Mouse (Mus musculus) embryonic facial prominence, embryonic 11.5 days (tissue): ENCODE results near the gene Galntl5. TPM values are rescaled to one million over a fixed set of nuclear protein-coding genes. Genes with fewer than 3 reads are reported as not detected.
"Not testable (repeated sequence)": the region's sequence is repeated elsewhere in the genome, so short reads cannot be mapped to it uniquely, and the experiment has no call there.

ENCODE experiments used
- ATAC-seq: fragments of 200-750 bp; cut with Nextera tagmentation; replicated peaks from 2 replicates; pipeline ENCODE4 v1.8.0; 2017; ENCODE audit warnings: low read depth; ENCODE audit not compliant: insufficient number of reproducible peaks, low FRiP score, low TSS enrichment
- DNase-seq: peaks from one replicate; pipeline ENCODE4 v3.0.0-alpha.2; 2015; ENCODE audit warnings: low spot score
- H3K27ac ChIP-seq: fragments of 300-500 bp; sonication (generic); replicated peaks from 2 replicates; pipeline ENCODE4 v1.5.1; 2014; ENCODE audit warnings: mild to moderate bottlenecking, low read depth, low read length, control low read depth
- H3K27me3 ChIP-seq: fragments of 300-500 bp; sonication (generic); 2 replicates; pipeline ENCODE4 v1.6.1; 2014; ENCODE audit warnings: mild to moderate bottlenecking, low read length, moderate library complexity, mixed read lengths; ENCODE audit not compliant: control insufficient read depth, insufficient read depth
- H3K36me3 ChIP-seq: fragments of 300-500 bp; sonication (generic); replicated peaks from 2 replicates; pipeline ENCODE4 v1.6.1; 2014; ENCODE audit warnings: low read depth, mild to moderate bottlenecking, low read length, moderate library complexity, mixed read lengths; ENCODE audit not compliant: control insufficient read depth, insufficient read depth
- H3K4me1 ChIP-seq: fragments of 300-500 bp; sonication (generic); 2 replicates; pipeline ENCODE4 v1.6.1; 2014; ENCODE audit warnings: low read length, mixed read lengths; ENCODE audit not compliant: control insufficient read depth, insufficient read depth
- H3K4me2 ChIP-seq: fragments of 300-500 bp; sonication (generic); 2 replicates; pipeline ENCODE4 v1.6.1; 2014; ENCODE audit warnings: low read depth, mild to moderate bottlenecking, control low read depth, low read length, moderate library complexity
- H3K4me3 ChIP-seq: fragments of 300-500 bp; sonication (generic); 2 replicates; pipeline ENCODE4 v1.5.1; 2014; ENCODE audit warnings: low read depth, low read length, control low read depth
- H3K9ac ChIP-seq: fragments of 300-500 bp; sonication (generic); replicated peaks from 2 replicates; pipeline ENCODE4 v1.6.1; 2014; ENCODE audit warnings: mild to moderate bottlenecking, control low read depth, low read length
- H3K9me3 ChIP-seq: fragments of 300-500 bp; sonication (generic); replicated peaks from 2 replicates; pipeline ENCODE4 v1.6.1; 2016; ENCODE audit warnings: mild to moderate bottlenecking, low read length, inconsistent platforms, mixed read lengths; ENCODE audit not compliant: control insufficient read depth
- WGBS: fragments of 180-500 bp; shearing (Covaris S2); extraction: QIAGEN DNeasy Blood & Tissue Kit; methylation state at CpG from one replicate; pipeline ENCODE4 v1.1.7; 2014; 5-methylcytosine and 5-hydroxymethylcytosine counted together
- polyA plus RNA-seq: library from polyadenylated mRNA; unstranded; fragments of >200 nt; fragmentation: Nextera tagmentation; extraction: Ambion mirVana; gene quantifications from 2 replicates; pipeline ENCODE4 v1.2.1, GENCODE M21; 2014

Galntl5 gene
- polyA plus RNA-seq, 1 experiment from 2014 or later: not detected

DNA sequence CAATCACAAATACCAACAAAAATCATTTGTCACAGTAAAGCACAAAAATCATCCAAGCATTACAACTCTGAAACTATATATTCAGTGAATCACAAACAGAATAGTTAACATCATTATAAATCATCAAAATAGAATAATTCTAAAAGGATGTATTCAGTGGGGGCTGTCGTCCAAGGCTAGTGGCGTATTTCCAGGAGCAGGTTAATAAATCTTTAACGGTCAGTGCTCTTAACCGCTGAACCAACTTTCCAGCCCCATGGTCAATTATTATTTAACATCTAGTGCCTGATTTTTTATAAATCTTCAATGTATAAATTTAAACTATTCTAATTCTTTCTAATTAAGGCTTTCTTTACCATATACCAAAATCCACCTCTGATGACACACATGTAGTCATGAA, 2.7 kb upstream of the Galntl5 start:
- not testable (repeated sequence) for H3K27ac ChIP-seq, ATAC-seq, H3K4me1 ChIP-seq, H3K4me3 ChIP-seq, H3K27me3 ChIP-seq, H3K9ac ChIP-seq, H3K9me3 ChIP-seq, H3K4me2 ChIP-seq, DNase-seq, H3K36me3 ChIP-seq
- 98% methylated on average over 4 of the region's 4 CpGs for WGBS

GRCm38 (mm10) chr5:25179284-25179683, 2.0 kb upstream of the Galntl5 start:
- H3K36me3 ChIP-seq: no peaks in the 10 kb centered on the region
- H3K9ac ChIP-seq: no peak overlapping the region
- H3K4me2 ChIP-seq: no peak overlapping the region
- no peaks in the 10 kb centered on the region; the same call in 1 of the 2 replicates for H3K9me3 ChIP-seq
- ATAC-seq (no peak), DNase-seq (no peak)
- 100% methylated on average over 4 of the region's 4 CpGs for WGBS
- H3K27me3 ChIP-seq: no peaks in the 10 kb centered on the region
- no peaks in the 10 kb centered on the region for H3K4me1 ChIP-seq
- H3K4me3 ChIP-seq: no peak overlapping the region
- H3K27ac ChIP-seq: no peak overlapping the region

DNA sequence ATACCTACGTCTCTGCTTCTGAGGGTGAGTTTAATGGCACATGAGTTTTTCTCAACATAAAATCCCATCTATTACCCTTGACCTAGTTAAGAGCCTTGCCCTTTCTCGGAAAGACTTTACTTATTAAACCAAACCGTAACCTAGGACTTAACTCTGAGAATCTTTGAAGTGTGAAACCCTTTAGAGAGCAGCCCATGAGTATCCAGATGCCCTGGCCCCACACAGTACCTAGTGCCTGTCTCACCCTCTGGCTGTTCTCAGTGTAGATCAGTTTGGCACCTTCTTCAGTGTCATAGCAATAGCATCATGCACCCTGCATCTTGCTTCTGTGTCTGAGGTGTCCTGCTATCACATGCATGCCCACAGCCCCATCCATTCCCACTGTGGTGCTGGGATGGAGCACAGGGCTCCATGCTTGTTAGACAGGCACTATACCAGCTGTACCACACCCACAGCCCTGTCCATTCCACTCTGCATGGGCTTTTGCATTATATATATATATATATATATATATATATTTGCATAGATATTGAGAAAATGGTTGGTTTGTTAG, 1.2 kb upstream of the Galntl5 start:
- H3K4me1 ChIP-seq: no peaks in the 10 kb centered on the region
- H3K9me3 ChIP-seq: no peaks in the 10 kb centered on the region; the same call in 1 of the 2 replicates
- ATAC-seq: no peak
- no peak overlapping the region for H3K27ac ChIP-seq
- no peak for DNase-seq
- H3K9ac ChIP-seq: no peak overlapping the region
- H3K4me3 ChIP-seq: no peak overlapping the region
- WGBS: 85% methylated on average over 3 of the region's 3 CpGs
- no peaks in the 10 kb centered on the region for H3K27me3 ChIP-seq
- no peaks in the 10 kb centered on the region for H3K36me3 ChIP-seq
- H3K4me2 ChIP-seq: no peak overlapping the region

- Histone ChIP-seq H3K27ac (no peak overlapping the region), H3K36me3 (no peaks in the 10 kb centered on the region), H3K27me3 (no peaks in the 10 kb centered on the region), H3K4me2 (no peak overlapping the region), H3K9me3 (no peaks in the 10 kb centered on the region; the same call in 1 of the 2 replicates), H3K9ac (no peak overlapping the region), H3K4me1 (no peaks in the 10 kb centered on the region; the same call in 1 of the 2 replicates), H3K4me3 (no peak overlapping the region)
- ATAC-seq (no peak), DNase-seq (no peak)
- 83% methylated on average over 4 of the region's 4 CpGs for WGBS
These were observed 2.3 kb downstream of the Galntl5 start for GRCm38 (mm10) chr5:25183595-25183994.

DNA sequence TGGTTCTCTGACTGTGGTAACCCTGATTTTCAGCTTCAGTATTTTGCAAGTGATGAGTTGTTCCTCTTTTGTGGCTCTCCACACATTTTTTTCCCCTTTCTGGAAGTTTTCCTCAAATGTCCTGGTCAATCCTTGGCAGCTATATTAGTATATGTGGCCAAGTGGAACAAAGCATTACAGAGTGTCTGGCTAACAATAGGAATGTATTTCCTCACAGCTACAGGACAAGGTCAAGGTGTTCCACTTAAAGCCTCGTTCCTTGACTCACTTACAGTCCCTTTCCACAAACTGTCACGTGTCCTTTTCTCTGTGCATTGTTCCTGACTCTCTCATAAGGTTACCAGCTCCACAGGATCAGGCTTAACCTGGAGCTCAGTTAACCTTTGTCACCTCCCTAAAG, 3.3 kb downstream of the Galntl5 start:
- no peak for ATAC-seq
- no peak overlapping the region for H3K9ac ChIP-seq
- no peak overlapping the region for H3K4me3 ChIP-seq
- no peaks in the 10 kb centered on the region for H3K27me3 ChIP-seq
- no peak overlapping the region for H3K27ac ChIP-seq
- no peaks in the 10 kb centered on the region for H3K36me3 ChIP-seq
- WGBS: 48% methylated on average over 2 of the region's 2 CpGs
- H3K4me2 ChIP-seq: no peak overlapping the region
- DNase-seq: no peak
- no peaks in the 10 kb centered on the region; the same call in 1 of the 2 replicates for H3K4me1 ChIP-seq
- H3K9me3 ChIP-seq: no peaks in the 10 kb centered on the region

GRCm38 (mm10) chr5:25187727-25188126, 6.5 kb downstream of the Galntl5 start:
- H3K4me3 ChIP-seq: no peak overlapping the region
- no peaks in the 10 kb centered on the region for H3K9me3 ChIP-seq
- no peaks in the 10 kb centered on the region for H3K27me3 ChIP-seq
- H3K4me1 ChIP-seq: no peaks in the 10 kb centered on the region; the same call in 1 of the 2 replicates
- H3K9ac ChIP-seq: no peak overlapping the region
- H3K4me2 ChIP-seq: no peak overlapping the region
- no peak overlapping the region for H3K27ac ChIP-seq
- DNase-seq (peak; percentile 31), ATAC-seq (no peak; the same call in 1 of the 2 replicates)
- H3K36me3 ChIP-seq: no peaks in the 10 kb centered on the region

- no peaks in the 10 kb centered on the region for H3K9me3 ChIP-seq
- H3K36me3 ChIP-seq: no peaks in the 10 kb centered on the region
- no peak overlapping the region for H3K9ac ChIP-seq
- DNase-seq (peak; percentile 37), ATAC-seq (no peak)
- no peaks in the 10 kb centered on the region for H3K27me3 ChIP-seq
- no peaks in the 10 kb centered on the region; the same call in 1 of the 2 replicates for H3K4me1 ChIP-seq
- no peak overlapping the region for H3K27ac ChIP-seq
- no peak overlapping the region for H3K4me3 ChIP-seq
- no peak overlapping the region for H3K4me2 ChIP-seq
- 40% methylated on average over 1 of the region's 1 CpGs for WGBS
These were observed 7.5 kb downstream of the Galntl5 start for GRCm38 (mm10) chr5:25188802-25189201.

- Histone ChIP-seq H3K9me3 (no peaks in the 10 kb centered on the region), H3K4me1 (no peaks in the 10 kb centered on the region; the same call in 1 of the 2 replicates), H3K36me3 (no peaks in the 10 kb centered on the region), H3K9ac (no peak overlapping the region), H3K27ac (no peak overlapping the region), H3K27me3 (no peaks in the 10 kb centered on the region), H3K4me3 (no peak overlapping the region), H3K4me2 (no peak overlapping the region)
- ATAC-seq (no peak), DNase-seq (no peak)
- 75% methylated on average over 2 of the region's 2 CpGs for WGBS
These were observed 9.3 kb downstream of the Galntl5 start for GRCm38 (mm10) chr5:25190521-25190920.
